Mouse (Mus musculus): ENCODE data around the gene Ssh3. TPM values are rescaled to one million over a fixed set of nuclear protein-coding genes. Genes with fewer than 3 reads are reported as not detected.
A peak's percentile ranks its signal among the peaks of the same experiment; 100 is the strongest.
"Not testable (repeated sequence)": the region's sequence is repeated elsewhere in the genome, so short reads cannot be mapped to it uniquely, and the experiment has no call there.

Gene Ssh3
- polyA plus RNA-seq, 1 experiment from 2014 or later: 11.5 TPM

DNA sequence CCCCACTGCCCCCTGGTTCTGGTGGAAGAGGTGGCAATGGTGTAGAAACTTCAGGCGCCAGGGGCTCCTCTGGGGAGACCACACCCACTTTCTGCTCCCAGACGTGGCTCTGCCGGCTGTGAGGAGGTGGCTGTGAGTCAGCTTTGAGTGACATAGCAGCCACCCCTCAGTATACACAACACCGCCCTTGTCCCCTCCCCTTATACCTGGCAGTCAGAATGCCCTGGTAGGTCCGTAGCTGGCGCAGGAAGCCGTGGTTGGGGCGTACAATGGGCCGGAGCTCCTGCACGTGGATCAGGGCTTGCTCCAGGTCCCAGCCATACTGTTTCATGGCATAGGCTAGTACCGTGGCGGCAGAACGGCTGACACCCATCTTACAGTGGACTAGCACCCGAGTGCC, 5.3 kb downstream of the Ssh3 start:
- Histone ChIP-seq H3K4me2 (replicated peaks) (no peak overlapping the region), H3K27ac (no peak overlapping the region), H3K9me3 (no peaks in the 10 kb centered on the region), H3K4me1 (no peaks in the 10 kb centered on the region), H3K4me3 (no peak overlapping the region), H3K36me3 (no peaks in the 10 kb centered on the region), H3K27me3 (peaks cover 15% of the 10 kb centered on the region), H3K9ac (no peak overlapping the region)
- no peak for ATAC-seq (ENCODE audit: insufficient number of reproducible peaks, insufficient read depth, low FRiP score, low TSS enrichment)
- WGBS: 70% methylated on average over 14 of the region's 14 CpGs

DNA sequence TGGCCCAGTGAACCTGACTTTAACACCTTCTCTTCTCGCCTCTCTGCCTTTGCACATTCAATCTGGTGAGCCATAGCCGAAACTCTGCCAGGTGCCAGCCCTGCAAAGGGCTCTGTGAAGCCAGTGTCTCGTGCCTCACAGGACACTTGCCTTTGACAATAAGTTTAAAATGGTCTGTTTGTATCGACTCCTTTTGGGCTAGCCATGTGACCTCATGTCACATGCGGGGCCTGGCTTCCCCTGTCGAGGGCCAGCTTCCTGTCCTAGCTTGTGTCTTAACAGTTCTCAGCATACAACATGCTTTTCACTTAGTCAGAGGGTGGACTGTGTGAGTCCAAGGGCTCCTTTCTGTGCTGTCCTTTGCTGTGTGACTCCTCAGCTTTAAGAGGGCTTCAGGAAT, 6.2 kb downstream of the Ssh3 start:
- ATAC-seq (ENCODE audit: insufficient number of reproducible peaks, insufficient read depth, low FRiP score, low TSS enrichment): no peak
- no peak overlapping the region for H3K27ac ChIP-seq
- peaks cover 6% of the 10 kb centered on the region; the same call in 1 of the 2 replicates for H3K27me3 ChIP-seq
- WGBS: 76% methylated on average over 6 of the region's 6 CpGs
- H3K4me3 ChIP-seq: no peak overlapping the region
- H3K4me1 ChIP-seq: no peaks in the 10 kb centered on the region
- no peaks in the 10 kb centered on the region for H3K36me3 ChIP-seq
- H3K4me2 ChIP-seq (replicated peaks): no peak overlapping the region
- no peak overlapping the region for H3K9ac ChIP-seq
- H3K9me3 ChIP-seq: no peaks in the 10 kb centered on the region

DNA sequence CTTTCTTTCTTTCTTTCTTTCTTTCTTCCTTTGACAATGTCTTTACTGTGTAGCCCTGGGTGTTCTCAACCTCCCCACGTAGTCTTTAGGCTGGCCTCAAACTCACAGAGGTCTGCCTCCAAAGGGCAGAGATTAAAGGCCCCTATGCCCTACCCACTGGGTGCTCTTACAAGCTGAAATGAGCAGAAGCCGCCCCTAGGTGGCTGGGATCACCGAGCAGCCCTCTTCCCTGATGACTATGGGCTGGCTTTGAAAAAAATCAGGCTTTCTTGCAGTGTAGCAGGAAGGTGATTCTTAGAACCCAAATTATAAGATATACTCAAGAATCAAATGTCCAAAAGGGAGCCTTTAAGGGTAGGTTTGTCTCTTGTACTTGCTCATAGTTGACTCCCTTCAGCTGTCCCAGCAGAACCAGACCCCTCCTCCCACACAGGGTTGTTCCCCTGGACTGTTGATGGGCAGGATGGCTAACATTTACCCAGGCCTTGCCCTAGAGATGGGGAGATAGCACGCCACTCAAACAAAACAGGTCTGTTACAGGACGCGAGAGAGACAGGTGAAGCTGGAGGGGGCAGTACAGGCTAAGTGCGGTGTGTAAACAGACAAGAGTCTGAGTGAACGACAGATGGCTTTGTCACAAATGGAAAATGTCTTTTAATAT, 7.8 kb downstream of the Ssh3 start:
- ATAC-seq (ENCODE audit: insufficient number of reproducible peaks, insufficient read depth, low FRiP score, low TSS enrichment): no peak
- 47% methylated on average over 8 of the region's 8 CpGs for WGBS
- no peaks in the 10 kb centered on the region for H3K27me3 ChIP-seq
- no peak overlapping the region for H3K27ac ChIP-seq
- H3K4me1 ChIP-seq: no peaks in the 10 kb centered on the region
- no peak overlapping the region for H3K4me3 ChIP-seq
- no peaks in the 10 kb centered on the region for H3K9me3 ChIP-seq
- H3K4me2 ChIP-seq (replicated peaks): no peak overlapping the region
- no peak overlapping the region for H3K9ac ChIP-seq
- no peaks in the 10 kb centered on the region for H3K36me3 ChIP-seq

DNA sequence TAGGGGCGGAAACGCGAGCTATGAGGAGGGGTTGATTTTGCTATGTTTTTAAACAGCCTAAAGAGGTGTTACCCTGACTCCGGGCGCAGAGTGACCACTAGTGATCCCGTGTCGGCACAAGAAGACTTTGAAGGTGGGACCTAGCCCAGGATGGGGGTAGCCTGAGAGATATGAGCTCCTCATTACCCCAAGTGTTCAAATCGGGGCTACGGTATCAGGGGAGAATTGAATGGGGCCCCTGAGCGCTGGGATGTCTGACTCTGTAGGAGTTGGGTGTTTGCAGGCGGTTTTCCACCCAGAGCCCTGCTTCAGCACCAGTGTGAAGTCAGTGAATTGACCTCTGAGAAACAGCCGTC, 11.1 kb downstream of the Ssh3 start:
- H3K9me3 ChIP-seq: no peaks in the 10 kb centered on the region
- 17% methylated on average over 12 of the region's 12 CpGs for WGBS
- no peak; the same call in 1 of the 2 replicates for ATAC-seq (ENCODE audit: insufficient number of reproducible peaks, insufficient read depth, low FRiP score, low TSS enrichment)
- H3K27me3 ChIP-seq: no peaks in the 10 kb centered on the region
- peak overlapping the region; percentile 81 for H3K4me2 ChIP-seq (replicated peaks)
- H3K4me1 ChIP-seq: no peaks in the 10 kb centered on the region
- H3K27ac ChIP-seq: no peak overlapping the region
- peak overlapping the region; percentile 35; the same call in 1 of the 2 replicates for H3K9ac ChIP-seq
- peak overlapping the region; percentile 58 for H3K4me3 ChIP-seq
- H3K36me3 ChIP-seq: no peaks in the 10 kb centered on the region

DNA sequence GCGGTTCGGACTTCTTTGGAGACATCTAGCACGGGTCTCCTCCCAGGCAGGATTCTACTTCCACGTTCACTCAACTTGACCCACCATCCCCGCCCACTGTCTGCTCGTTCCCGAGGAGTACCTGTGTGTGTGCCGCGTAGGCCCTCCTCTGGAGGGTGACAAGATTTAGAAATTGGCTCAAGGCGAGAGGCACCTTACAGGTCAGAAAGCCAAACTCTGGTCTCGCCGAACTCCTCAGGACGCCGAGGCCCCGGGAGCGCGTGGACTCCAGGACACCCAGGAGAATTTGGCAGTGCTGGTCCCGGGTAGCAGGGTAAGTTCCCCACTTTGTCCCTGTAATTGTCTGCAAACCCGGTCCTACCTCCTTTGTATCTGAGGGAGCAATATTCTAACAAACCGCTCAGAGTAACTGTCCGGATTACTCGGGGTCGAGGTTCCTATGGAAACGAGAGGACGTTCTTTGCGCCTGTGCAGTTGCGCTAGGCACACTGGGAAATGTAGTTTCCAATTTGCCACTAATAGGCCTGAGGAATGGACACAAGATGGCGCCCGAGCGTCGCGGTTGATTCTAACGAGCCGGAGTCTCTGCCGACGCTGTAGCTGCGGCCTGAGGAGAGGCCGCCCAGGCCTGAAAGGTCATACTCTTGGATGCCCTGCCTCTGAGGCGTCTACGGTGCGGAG, 11.6 kb downstream of the Ssh3 start:
- peak; percentile 85 for ATAC-seq (ENCODE audit: insufficient number of reproducible peaks, insufficient read depth, low FRiP score, low TSS enrichment)
- WGBS: under 1% methylated on average over 41 of the region's 41 CpGs
- Histone ChIP-seq H3K4me1 (no peaks in the 10 kb centered on the region), H3K27me3 (no peaks in the 10 kb centered on the region), H3K9me3 (no peaks in the 10 kb centered on the region), H3K27ac (no peak overlapping the region), H3K36me3 (no peaks in the 10 kb centered on the region), H3K4me3 (peak overlapping the region; percentile 58), H3K9ac (peak overlapping the region; percentile 52), H3K4me2 (replicated peaks) (peak overlapping the region; percentile 81)

DNA sequence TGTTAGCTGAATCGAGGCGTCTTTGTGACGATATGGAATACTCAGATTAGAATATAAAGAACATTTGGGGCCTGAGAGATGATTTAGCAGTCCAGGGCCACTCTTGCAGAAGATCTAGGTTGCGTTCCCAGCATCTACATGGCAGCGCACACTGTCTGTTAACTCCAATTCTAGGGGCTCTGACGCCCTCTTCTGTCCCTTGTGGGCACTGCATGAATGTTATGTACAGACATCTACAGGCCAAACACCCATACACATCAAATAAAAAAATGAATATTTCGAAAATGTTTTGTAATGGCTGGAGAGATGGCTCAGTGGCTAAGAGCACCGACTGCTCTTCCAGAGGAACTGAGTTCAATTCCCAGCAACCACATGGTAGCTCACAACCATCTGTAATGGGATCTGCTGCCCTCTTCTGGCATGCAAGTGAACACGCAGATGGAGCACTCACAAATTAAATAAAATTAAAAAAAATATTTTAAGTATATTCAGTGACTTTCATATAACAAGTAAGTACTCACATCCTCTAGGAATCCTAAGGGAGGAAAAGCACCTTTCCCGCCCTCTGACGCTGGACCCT, 13.3 kb downstream of the Ssh3 start:
- H3K4me1 ChIP-seq: no peaks in the 10 kb centered on the region
- no peaks in the 10 kb centered on the region for H3K9me3 ChIP-seq
- WGBS: 67% methylated on average over 11 of the region's 11 CpGs
- H3K27me3 ChIP-seq: no peaks in the 10 kb centered on the region
- no peak for ATAC-seq (ENCODE audit: insufficient number of reproducible peaks, insufficient read depth, low FRiP score, low TSS enrichment)
- H3K36me3 ChIP-seq: no peaks in the 10 kb centered on the region
- no peak overlapping the region for H3K9ac ChIP-seq
- no peak overlapping the region for H3K4me3 ChIP-seq
- H3K27ac ChIP-seq: no peak overlapping the region
- H3K4me2 ChIP-seq (replicated peaks): no peak overlapping the region

DNA sequence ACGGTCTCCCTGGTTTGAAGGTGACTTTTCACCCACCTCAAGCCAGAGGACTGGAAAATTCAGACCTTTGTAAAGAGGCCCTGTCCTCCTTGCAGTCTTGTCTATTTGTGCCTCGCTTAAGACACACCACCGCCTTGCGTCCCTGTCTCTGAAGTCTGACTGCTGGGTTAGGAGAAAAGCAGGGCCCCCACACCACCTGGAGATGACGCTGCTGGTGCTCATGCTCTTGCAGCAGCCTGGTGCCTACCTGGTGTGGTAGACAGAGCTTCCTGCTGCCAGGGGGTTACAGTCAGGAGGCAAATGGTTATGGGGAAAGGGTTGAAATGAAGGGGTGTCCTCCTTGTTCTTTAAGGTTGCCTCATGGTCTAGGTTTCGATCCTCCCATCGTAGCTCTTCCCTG, 14.8 kb downstream of the Ssh3 start:
- no peaks in the 10 kb centered on the region for H3K36me3 ChIP-seq
- H3K9me3 ChIP-seq: no peaks in the 10 kb centered on the region
- 86% methylated on average over 7 of the region's 7 CpGs for whole genome bisulfite sequencing
- ATAC-seq (ENCODE audit: insufficient number of reproducible peaks, insufficient read depth, low FRiP score, low TSS enrichment): no peak
- H3K27ac ChIP-seq: no peak overlapping the region
- H3K4me2 ChIP-seq (replicated peaks): no peak overlapping the region
- no peaks in the 10 kb centered on the region for H3K4me1 ChIP-seq
- no peaks in the 10 kb centered on the region for H3K27me3 ChIP-seq
- no peak overlapping the region for H3K9ac ChIP-seq
- H3K4me3 ChIP-seq: no peak overlapping the region

DNA sequence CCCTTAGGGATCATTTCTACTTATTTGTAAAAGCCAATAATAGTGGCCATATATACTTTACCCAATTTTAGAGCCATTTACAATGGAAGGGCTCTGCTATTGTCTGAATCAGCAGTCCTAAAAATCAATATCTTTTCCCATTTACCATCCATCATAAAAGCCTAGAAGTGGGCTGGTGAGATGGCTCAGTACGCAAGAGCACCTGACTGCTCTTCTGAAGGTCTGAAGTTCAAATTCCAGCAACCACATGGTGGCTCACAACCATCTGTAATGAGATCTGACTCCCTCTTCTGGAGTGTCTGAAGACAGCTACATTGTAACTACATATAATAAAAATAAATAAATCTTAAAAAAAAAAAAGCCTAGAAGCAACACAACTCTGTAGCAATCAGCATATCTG, 20.3 kb downstream of the Ssh3 start:
- WGBS: 62% methylated on average over 1 of the region's 1 CpGs
- H3K4me2 ChIP-seq (replicated peaks); H3K4me3 ChIP-seq; H3K36me3 ChIP-seq; H3K9me3 ChIP-seq; H3K27me3 ChIP-seq; H3K4me1 ChIP-seq; H3K9ac ChIP-seq; H3K27ac ChIP-seq; ATAC-seq (ENCODE audit: insufficient number of reproducible peaks, insufficient read depth, low FRiP score, low TSS enrichment): not testable (repeated sequence)

DNA sequence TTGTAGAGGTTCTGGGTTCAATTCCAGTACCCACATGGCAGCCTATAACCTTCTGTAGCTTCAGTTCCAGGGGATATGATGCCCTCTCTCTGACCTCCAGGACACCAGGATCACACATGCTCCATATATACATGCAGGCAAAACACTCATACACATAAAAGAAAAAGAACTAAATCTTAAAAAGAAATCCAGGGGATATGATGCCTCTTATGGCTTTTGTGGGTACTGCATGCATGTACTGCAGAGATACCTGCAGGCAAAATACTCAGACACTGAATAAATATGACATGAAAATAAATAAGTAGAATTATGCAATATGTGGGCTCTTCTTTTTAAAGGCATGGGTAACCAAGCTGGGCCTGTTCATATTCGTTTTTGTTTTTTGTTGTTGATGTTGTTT, 22.0 kb downstream of the Ssh3 start:
- no peaks in the 10 kb centered on the region for H3K36me3 ChIP-seq
- H3K4me1 ChIP-seq: no peaks in the 10 kb centered on the region
- no peaks in the 10 kb centered on the region for H3K9me3 ChIP-seq
- ATAC-seq (ENCODE audit: insufficient number of reproducible peaks, insufficient read depth, low FRiP score, low TSS enrichment): no peak
- no peak overlapping the region for H3K4me2 ChIP-seq (replicated peaks)
- no peak overlapping the region for H3K27ac ChIP-seq
- WGBS: 55% methylated on average over 1 of the region's 1 CpGs
- H3K27me3 ChIP-seq: 0 out of 2 replicates have a peak, but pooled peaks cover 3% of the 10 kb centered on the region
- H3K9ac ChIP-seq: no peak overlapping the region
- H3K4me3 ChIP-seq: no peak overlapping the region

DNA sequence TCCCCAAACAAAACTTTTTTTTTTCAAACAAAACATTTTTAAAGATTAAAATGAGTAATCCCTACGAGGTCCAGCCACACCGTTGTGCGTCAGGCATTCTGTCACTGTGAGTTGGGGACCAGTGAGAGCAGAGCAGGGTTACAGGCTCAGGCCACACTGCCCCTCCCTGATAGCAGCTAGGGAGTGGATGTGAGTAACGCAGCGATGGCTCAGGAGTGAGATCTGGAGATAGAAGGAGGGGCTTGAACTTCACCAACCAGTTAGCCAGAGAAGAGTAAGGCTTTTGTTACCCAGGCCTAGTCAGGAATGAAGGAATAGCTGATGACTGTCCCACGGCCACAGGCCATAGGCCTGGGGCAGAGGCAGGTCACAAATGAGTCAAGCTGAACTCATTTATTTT, 24.2 kb downstream of the Ssh3 start:
- peaks cover 5% of the 10 kb centered on the region; the same call in 1 of the 2 replicates for H3K4me1 ChIP-seq
- no peak overlapping the region for H3K9ac ChIP-seq
- H3K27ac ChIP-seq: no peak overlapping the region
- no peak overlapping the region for H3K4me2 ChIP-seq (replicated peaks)
- ATAC-seq (ENCODE audit: insufficient number of reproducible peaks, insufficient read depth, low FRiP score, low TSS enrichment): no peak
- H3K9me3 ChIP-seq: no peaks in the 10 kb centered on the region
- no peak overlapping the region for H3K4me3 ChIP-seq
- 0 out of 2 replicates have a peak, but pooled peaks cover 3% of the 10 kb centered on the region for H3K27me3 ChIP-seq
- no peaks in the 10 kb centered on the region for H3K36me3 ChIP-seq
- WGBS: 78% methylated on average over 6 of the region's 6 CpGs

DNA sequence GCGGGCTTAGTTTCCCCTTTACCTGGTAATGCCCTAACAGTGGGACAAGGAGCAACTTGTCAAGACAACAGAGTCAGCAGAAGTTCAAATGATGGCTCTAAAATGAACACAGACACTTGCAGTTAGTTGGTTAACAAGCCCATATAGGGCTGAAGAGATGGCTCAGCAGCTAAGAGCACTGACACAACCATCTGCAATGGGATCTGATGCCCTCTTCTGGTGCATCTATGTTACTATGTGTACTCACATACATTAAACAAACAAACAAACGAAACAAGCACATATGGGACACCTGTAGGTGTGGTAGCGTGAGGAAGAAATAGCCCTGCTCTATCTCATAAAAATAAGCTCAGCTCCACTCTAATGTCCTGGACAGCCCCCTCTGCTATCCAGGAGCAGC, 26.6 kb downstream of the Ssh3 start:
- ATAC-seq (ENCODE audit: insufficient number of reproducible peaks, insufficient read depth, low FRiP score, low TSS enrichment): no peak
- no peaks in the 10 kb centered on the region for H3K27me3 ChIP-seq
- WGBS: 63% methylated on average over 3 of the region's 3 CpGs
- no peak overlapping the region for H3K9ac ChIP-seq
- no peak overlapping the region for H3K4me3 ChIP-seq
- H3K9me3 ChIP-seq: no peaks in the 10 kb centered on the region
- no peak overlapping the region for H3K27ac ChIP-seq
- no peak overlapping the region for H3K4me2 ChIP-seq (replicated peaks)
- peaks cover 5% of the 10 kb centered on the region; the same call in 1 of the 2 replicates for H3K4me1 ChIP-seq
- H3K36me3 ChIP-seq: no peaks in the 10 kb centered on the region

DNA sequence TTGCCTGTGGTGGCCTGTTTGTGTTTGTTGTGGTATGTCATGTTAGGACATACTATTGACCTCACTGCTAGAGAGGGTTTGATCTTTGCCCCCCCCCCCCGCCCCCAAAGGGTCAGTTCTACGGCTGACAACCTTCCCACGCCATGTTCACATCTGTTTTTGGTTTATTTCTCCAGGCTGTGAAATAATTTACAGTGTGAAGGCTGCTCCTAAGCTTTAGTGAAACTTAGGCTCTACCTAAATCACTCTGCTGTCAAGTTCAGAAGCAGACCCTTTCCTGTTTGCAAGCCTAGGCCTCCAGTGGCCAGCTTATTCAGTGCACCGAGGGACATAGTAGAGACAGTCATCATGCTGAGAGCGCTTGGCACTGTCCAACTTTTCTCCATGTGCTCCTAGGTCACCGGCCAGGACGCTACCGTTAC, 28.7 kb downstream of the Ssh3 start:
- Histone ChIP-seq H3K4me2 (replicated peaks) (no peak overlapping the region), H3K4me3 (no peak overlapping the region), H3K27ac (no peak overlapping the region), H3K9ac (no peak overlapping the region), H3K36me3 (no peaks in the 10 kb centered on the region), H3K27me3 (no peaks in the 10 kb centered on the region), H3K4me1 (peaks cover 5% of the 10 kb centered on the region; the same call in 1 of the 2 replicates), H3K9me3 (no peaks in the 10 kb centered on the region)
- 46% methylated on average over 8 of the region's 8 CpGs for WGBS
- ATAC-seq (ENCODE audit: insufficient number of reproducible peaks, insufficient read depth, low FRiP score, low TSS enrichment): no peak

Measured in embryonic facial prominence, embryonic 12.5 days (tissue).